Mouse (Mus musculus) lung, adult 2 months (tissue): ENCODE measurements around the gene Mest.

ENCODE experiments used
- CTCF ChIP-seq: fragments of 200-500 bp; IDR thresholded peaks from 2 replicates; pipeline ENCODE4 v1.5.1; 2011; ENCODE audit warnings: mild to moderate bottlenecking, low read length, control low read depth; ENCODE audit not compliant: insufficient read depth
- POLR2A ChIP-seq: fragments of 200-500 bp; IDR thresholded peaks from 2 replicates; pipeline ENCODE4 v1.6.1; 2011; ENCODE audit warnings: low read depth, mild to moderate bottlenecking, control low read depth, low read length, borderline replicate concordance; ENCODE audit errors: extremely low read depth

DNA sequence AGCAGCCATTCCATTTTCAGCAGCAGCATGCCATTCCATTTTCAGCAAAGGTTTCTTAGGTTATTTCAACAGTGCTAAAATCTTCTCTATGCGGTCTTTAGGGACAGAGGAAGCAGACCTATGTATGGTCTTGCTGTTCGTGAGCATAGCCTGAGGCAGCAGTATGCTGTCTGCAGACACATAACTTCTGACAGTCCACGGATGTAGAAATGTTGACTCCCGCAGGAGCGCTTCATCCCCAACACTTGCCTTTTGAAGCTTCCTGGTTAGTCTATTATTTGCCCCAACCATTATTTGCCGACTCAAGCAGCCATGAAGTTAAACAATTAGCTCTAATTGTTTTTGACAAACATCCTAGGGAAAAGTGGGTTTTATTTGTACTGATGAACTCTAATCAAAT is 14.2 kb upstream of the Mest start:
- no peak for TF ChIP-seq POLR2A
- TF ChIP-seq CTCF = no peak
